Mouse (Mus musculus) CH12.LX (cell line): ENCODE measurements around the gene Kif26b. TPM values are rescaled to one million over a fixed set of nuclear protein-coding genes. Genes with fewer than 3 reads are reported as not detected.

Experiments
- DNase-seq: peaks from one replicate; pipeline ENCODE4 v3.0.0-alpha.2; 2013; ENCODE audit errors: extremely low read depth
- H3K27ac ChIP-seq: 2 replicates; pipeline ENCODE4 v1.5.1; 2012; ENCODE audit warnings: low read depth, mild to moderate bottlenecking, control low read depth, moderate library complexity; ENCODE audit not compliant: insufficient read depth
- H3K27me3 ChIP-seq: replicated peaks from 2 replicates; pipeline ENCODE3; 2012; ENCODE audit warnings: inconsistent platforms
- H3K36me3 ChIP-seq, 2 experiments: replicated peaks in 1 of 2; 2 replicates each; pipeline versions ENCODE3 to v1.6.1; 2012; ENCODE audit warnings: inconsistent platforms in 1 of 2, low read length in 1 of 2, mild to moderate bottlenecking in 1 of 2, mixed read lengths in 1 of 2, moderate library complexity in 1 of 2; ENCODE audit not compliant: control insufficient read depth in 1 of 2, insufficient read depth in 1 of 2
- H3K4me1 ChIP-seq, 2 experiments: 2 replicates each; pipeline ENCODE4 v1.6.1; 2012; ENCODE audit warnings: inconsistent platforms in 1 of 2, moderate library complexity in 1 of 2; ENCODE audit not compliant: insufficient read depth in 2 of 2, control insufficient read depth in 1 of 2
- H3K4me2 ChIP-seq: 2 replicates; pipeline ENCODE4 v1.6.1; 2012; ENCODE audit warnings: low read depth, mild to moderate bottlenecking, control low read depth; ENCODE audit not compliant: poor library complexity, insufficient read depth, severe bottlenecking
- H3K4me3 ChIP-seq, 3 experiments: fragments of 150-350 bp in 1 of 3; sonication (generic) in 1 of 3; replicated peaks in 1 of 3; 2 replicates each; pipeline versions ENCODE3 to v1.5.1; 2011 to 2012; ENCODE audit warnings: low read depth in 2 of 3, low read length in 2 of 3, mild to moderate bottlenecking in 2 of 3, moderate library complexity in 2 of 3, control low read depth in 1 of 3, improper control_type of control experiment in 1 of 3, inconsistent platforms in 1 of 3, mixed read lengths in 1 of 3; ENCODE audit not compliant: poor library complexity in 1 of 3
- H3K79me2 ChIP-seq: replicated peaks from 2 replicates; pipeline ENCODE4 v1.6.1; 2012; ENCODE audit warnings: mild to moderate bottlenecking, moderate library complexity; ENCODE audit not compliant: control insufficient read depth, poor library complexity, insufficient read depth, severe bottlenecking; ENCODE audit errors: extremely low read depth
- H3K9ac ChIP-seq: 2 replicates; pipeline ENCODE4 v1.6.1; 2012; ENCODE audit warnings: low read depth, mild to moderate bottlenecking, control low read depth, moderate library complexity; ENCODE audit not compliant: insufficient read depth
- H3K9me3 ChIP-seq: replicated peaks from 2 replicates; pipeline ENCODE3; 2012; ENCODE audit warnings: low read length, inconsistent platforms, mixed read lengths
- CHD1 ChIP-seq: IDR thresholded peaks from 2 replicates; pipeline ENCODE4 v1.6.1; 2012; ENCODE audit warnings: low read depth, low read length, improper control_type of control experiment, inconsistent platforms
- CHD2 ChIP-seq: IDR thresholded peaks from 2 replicates; pipeline ENCODE4 v1.6.1; 2011; ENCODE audit warnings: low read length, improper control_type of control experiment
- CTCF ChIP-seq, 2 experiments: IDR thresholded peaks in 1 of 2; conservative IDR thresholded peaks in 1 of 2; 2 replicates each; pipeline ENCODE4 v1.5.1; 2011 to 2012; ENCODE audit warnings: low read depth in 2 of 2, low read length in 2 of 2, improper control_type of control experiment in 1 of 2, inconsistent platforms in 1 of 2, mild to moderate bottlenecking in 1 of 2, moderate library complexity in 1 of 2
- EP300 ChIP-seq: IDR thresholded peaks from 2 replicates; pipeline ENCODE4 v1.6.1; 2011; ENCODE audit warnings: low read length, improper control_type of control experiment
- GABPA ChIP-seq: IDR thresholded peaks from 2 replicates; pipeline ENCODE4 v1.6.1; 2012; ENCODE audit warnings: low read depth, low read length, improper control_type of control experiment, inconsistent platforms; ENCODE audit not compliant: insufficient replicate concordance
- HCFC1 ChIP-seq: IDR thresholded peaks from 2 replicates; pipeline ENCODE4 v1.6.1; 2012; ENCODE audit warnings: low read depth, mild to moderate bottlenecking, inconsistent platforms, low read length, improper control_type of control experiment
- IRF4 ChIP-seq: IDR thresholded peaks from 2 replicates; pipeline ENCODE4 v1.6.1; 2014; ENCODE audit warnings: low read depth, mild to moderate bottlenecking, inconsistent platforms, low read length, improper control_type of control experiment
- KAT2A ChIP-seq: IDR thresholded peaks from 2 replicates; pipeline ENCODE4 v1.6.1; 2012; ENCODE audit warnings: low read length, improper control_type of control experiment, inconsistent platforms; ENCODE audit not compliant: insufficient replicate concordance
- MEF2A ChIP-seq: IDR thresholded peaks from 2 replicates; pipeline ENCODE4 v1.6.1; 2014; ENCODE audit warnings: low read depth, mild to moderate bottlenecking, inconsistent platforms, low read length, improper control_type of control experiment, borderline replicate concordance
- NRF1 ChIP-seq: IDR thresholded peaks from 2 replicates; pipeline ENCODE4 v1.6.1; 2014; ENCODE audit warnings: low read depth, mild to moderate bottlenecking, inconsistent platforms, low read length, improper control_type of control experiment, moderate library complexity
- PAX5 ChIP-seq: IDR thresholded peaks from 2 replicates; pipeline ENCODE4 v1.6.1; 2012; ENCODE audit warnings: low read length, inconsistent platforms, mixed read lengths
- POLR2A ChIP-seq: IDR thresholded peaks from 2 replicates; pipeline ENCODE4 v1.6.1; 2011; ENCODE audit warnings: low read depth, mild to moderate bottlenecking, improper control_type of control experiment, low read length
- RAD21 ChIP-seq: IDR thresholded peaks from 2 replicates; pipeline ENCODE4 v1.6.1; 2011; ENCODE audit warnings: low read depth, mild to moderate bottlenecking, low read length, improper control_type of control experiment, moderate library complexity
- SMC3 ChIP-seq: IDR thresholded peaks from 2 replicates; pipeline ENCODE4 v1.6.1; 2011; ENCODE audit warnings: low read depth, low read length, improper control_type of control experiment
- TCF12 ChIP-seq: IDR thresholded peaks from 2 replicates; pipeline ENCODE4 v1.6.1; 2014; ENCODE audit warnings: low read depth, mild to moderate bottlenecking, inconsistent platforms, low read length, improper control_type of control experiment
- UBTF ChIP-seq: IDR thresholded peaks from 2 replicates; pipeline ENCODE4 v1.6.1; 2012; ENCODE audit warnings: low read depth, mild to moderate bottlenecking, inconsistent platforms, low read length, improper control_type of control experiment, moderate library complexity
- USF1 ChIP-seq: IDR thresholded peaks from 2 replicates; pipeline ENCODE4 v1.6.1; 2014; ENCODE audit warnings: low read depth, mild to moderate bottlenecking, inconsistent platforms, low read length, improper control_type of control experiment
- USF2 ChIP-seq: conservative IDR thresholded peaks from 2 replicates; pipeline ENCODE4 v1.6.1; 2011; ENCODE audit warnings: low read depth, low read length, improper control_type of control experiment
- ZKSCAN1 ChIP-seq: IDR thresholded peaks from 2 replicates; pipeline ENCODE4 v1.6.1; 2012; ENCODE audit warnings: low read depth, inconsistent platforms, low read length, improper control_type of control experiment, borderline replicate concordance
- ZMIZ1 ChIP-seq: IDR thresholded peaks from 2 replicates; pipeline ENCODE4 v1.6.1; 2012; ENCODE audit warnings: low read depth, mild to moderate bottlenecking, inconsistent platforms, low read length, improper control_type of control experiment
- dilution Hi-C: fragments of 300-500 bp; cut with MboI; formaldehyde crosslinking; loops from 2 replicates; pipeline ENCODE4 v1.14.3; 2020; ENCODE audit warnings: low sequenced_read_pairs; ENCODE audit not compliant: extremely low pct_unique_long_range_greater_than_20kb, extremely low pct_ligation_motif_present
- in situ Hi-C: fragments of 300-500 bp; cut with MboI; formaldehyde crosslinking; loops from 3 replicates; pipeline ENCODE4 v1.14.3; 2019; ENCODE audit warnings: low sequenced_read_pairs, low pct_ligation_motif_present, low pct_unique_long_range_greater_than_20kb, mixed read lengths
- polyA plus RNA-seq: library from polyadenylated mRNA; unstranded; fragments of >175 nt; gene quantifications from 2 replicates; pipeline ENCODE4 v1.2.1, GENCODE M21; 2012; ENCODE audit warnings: low read depth; ENCODE audit not compliant: insufficient read length
- total RNA-seq, 2 experiments: library from RNA; depleted of rRNA; stranded (reverse); fragments of 300-350 nt in 1 of 2; fragments of >200 nt in 1 of 2; gene quantifications; 2 replicates each; pipeline ENCODE4 v1.2.3; 2012 to 2014

Kif26b gene
- total and polyA plus RNA-seq, 3 experiments, result 0.09 TPM; not detected in 2

- H3K36me3 ChIP-seq, result no peaks in the 10 kb centered on the region
- peak; percentile 57 for DNase-seq
- peak in 1 of 2 experiments; percentile 19; a peak in 2 of 4 replicates for TF ChIP-seq CTCF (conservative IDR thresholded peaks at IDR 0.05 in 1 of 2, IDR thresholded peaks at IDR 0.05 in 1 of 2; ENCODE audit: low read depth in 2 of 2, low read length in 2 of 2)
- TF ChIP-seq CHD1, result no peak
- no peak for TF ChIP-seq USF2
- TF ChIP-seq MEF2A, result no peak
- 0 out of 2 replicates have a peak, but pooled peaks have one; percentile 19 for TF ChIP-seq EP300
- no peak for TF ChIP-seq NRF1
- no peak for TF ChIP-seq ZKSCAN1
- TF ChIP-seq SMC3, result no peak; the same call in 1 of the 2 replicates
- TF ChIP-seq RAD21, result peak; percentile 24
- TF ChIP-seq IRF4, result peak; percentile 55; the same call in 1 of the 2 replicates
- TF ChIP-seq PAX5, result no peak
- TF ChIP-seq ZMIZ1, result no peak
- H3K9ac ChIP-seq, result no peak overlapping the region
- no peak overlapping the region for H3K4me3 ChIP-seq
- no peaks in the 10 kb centered on the region for H3K27me3 ChIP-seq
- no peak overlapping the region for H3K4me2 ChIP-seq
- H3K79me2 ChIP-seq, result no peaks in the 10 kb centered on the region
- H3K9me3 ChIP-seq, result no peaks in the 10 kb centered on the region
- in situ Hi-C loops, result no loop called here
- dilution Hi-C loops, result no loop called here
- H3K27ac ChIP-seq, result no peak overlapping the region
- H3K4me1 ChIP-seq, result peaks cover 0 to 19% of the 10 kb centered on the region in 2 experiments; a peak in 2 of 4 replicates
Observed at GRCm38 (mm10) chr1:178641788-178642187, 112.9 kb downstream of the Kif26b start.

- no peaks in the 10 kb centered on the region for H3K36me3 ChIP-seq
- no peaks in the 10 kb centered on the region for H3K27me3 ChIP-seq
- no peaks in the 10 kb centered on the region for H3K79me2 ChIP-seq
- no peak overlapping the region for H3K4me2 ChIP-seq
- no peak overlapping the region for H3K9ac ChIP-seq
- in situ Hi-C loops (no loop called here), dilution Hi-C loops (no loop called here)
- DNase-seq, result no peak
- no peak overlapping the region for H3K4me3 ChIP-seq
- no peaks in the 10 kb centered on the region for H3K9me3 ChIP-seq
- TF ChIP-seq EP300 (no peak), NRF1 (no peak)
- H3K4me1 ChIP-seq, result peaks cover 0 to 19% of the 10 kb centered on the region in 2 experiments; a peak in 2 of 4 replicates
- no peak overlapping the region for H3K27ac ChIP-seq
Observed at GRCm38 (mm10) chr1:178644954-178645353, 116.0 kb downstream of the Kif26b start.

GRCm38 (mm10) chr1:178646589-178646988, 117.7 kb downstream of the Kif26b start:
- dilution Hi-C loops (no loop called here), in situ Hi-C loops (no loop called here)
- no peak overlapping the region for H3K4me2 ChIP-seq
- no peaks in the 10 kb centered on the region for H3K36me3 ChIP-seq
- peaks cover 0 to 9% of the 10 kb centered on the region in 2 experiments; a peak in 2 of 4 replicates for H3K4me1 ChIP-seq
- no peak for DNase-seq
- no peaks in the 10 kb centered on the region for H3K79me2 ChIP-seq
- H3K9me3 ChIP-seq, result no peaks in the 10 kb centered on the region
- no peaks in the 10 kb centered on the region for H3K27me3 ChIP-seq
- no peak overlapping the region for H3K4me3 ChIP-seq
- no peak overlapping the region for H3K27ac ChIP-seq
- H3K9ac ChIP-seq, result no peak overlapping the region
- no peak for TF ChIP-seq ZKSCAN1
- TF ChIP-seq CHD2, result no peak
- no peak for TF ChIP-seq UBTF
- TF ChIP-seq CHD1, result no peak
- no peak for TF ChIP-seq TCF12
- no peak for TF ChIP-seq IRF4
- no peak for TF ChIP-seq POLR2A
- TF ChIP-seq PAX5, result no peak
- TF ChIP-seq SMC3, result no peak
- TF ChIP-seq HCFC1, result no peak
- TF ChIP-seq KAT2A, result no peak
- no peak for TF ChIP-seq USF1
- no peak for TF ChIP-seq GABPA
